Mouse (Mus musculus) gastrocnemius, adult 18-20 months (tissue): ENCODE data around the gene Ski. TPM values are rescaled to one million over a fixed set of nuclear protein-coding genes. Genes with fewer than 3 reads are reported as not detected.

Experiments
- DNase-seq: peaks from one replicate; pipeline ENCODE4 v3.0.0; 2021; ENCODE audit warnings: low spot score
- total RNA-seq, 2 experiments: library from RNA; stranded (reverse); gene quantifications; 2 replicates each; pipeline ENCODE4 v1.2.3; 2021

Ski gene
- total RNA-seq, 2 experiments from 2014 or later: 28.3 to 31.3 TPM

GRCm38 (mm10) chr4:155151845-155152244, 70.5 kb downstream of the Ski start:
- DNase-seq: no peak

GRCm38 (mm10) chr4:155151221-155151788, 71.1 kb downstream of the Ski start:
- DNase-seq: no peak

GRCm38 (mm10) chr4:155150276-155151113, 71.9 kb downstream of the Ski start:
- peak; percentile 90 for DNase-seq

GRCm38 (mm10) chr4:155149941-155150275, 72.5 kb downstream of the Ski start:
- no peak for DNase-seq

DNA sequence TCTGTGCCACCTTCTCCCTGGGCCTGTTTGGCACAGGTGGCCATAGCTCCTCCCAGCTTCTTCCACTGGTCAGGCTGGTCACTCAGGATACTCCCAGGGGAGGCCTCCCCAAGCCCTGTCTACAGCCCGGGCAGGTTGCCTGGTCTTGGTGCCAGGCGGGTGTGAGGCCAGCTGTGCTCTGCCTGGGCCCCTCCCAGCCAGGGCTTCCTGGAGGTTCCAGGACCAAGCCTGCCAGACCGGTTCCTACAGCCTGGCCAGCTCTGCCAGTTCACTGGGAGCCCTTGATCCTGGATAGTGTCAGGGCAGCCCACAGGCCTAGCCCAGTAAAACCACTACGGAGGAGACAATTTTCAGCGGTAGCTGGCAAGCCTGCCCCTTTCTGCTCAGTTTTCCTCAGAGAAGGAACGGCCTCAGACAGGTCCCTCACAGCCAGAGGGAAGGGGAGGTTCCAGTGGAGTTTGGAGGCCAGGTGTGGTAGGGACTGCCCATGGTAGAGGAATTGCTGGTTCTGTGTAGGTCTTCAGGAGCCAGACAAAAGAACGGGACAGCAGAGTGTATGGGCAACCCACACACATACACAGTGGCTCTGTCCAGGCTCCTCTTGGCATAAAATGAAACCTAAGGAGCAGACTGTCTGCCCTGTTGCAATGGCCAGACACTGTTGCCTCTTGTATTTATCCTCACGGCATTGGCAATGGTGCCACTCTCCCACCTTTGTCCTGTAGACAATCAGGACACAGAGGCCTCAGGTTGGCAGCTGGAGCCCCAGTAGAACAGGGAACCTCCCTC, 73.3 kb downstream of the Ski start:
- peak; percentile 91 for DNase-seq

GRCm38 (mm10) chr4:155148453-155148852, 73.9 kb downstream of the Ski start:
- no peak for DNase-seq

- DNase-seq: no peak
Observed at GRCm38 (mm10) chr4:155146107-155146823, 76.1 kb downstream of the Ski start.

GRCm38 (mm10) chr4:155144548-155145180, 77.7 kb downstream of the Ski start:
- DNase-seq: no peak

GRCm38 (mm10) chr4:155143871-155144502, 78.4 kb downstream of the Ski start:
- DNase-seq: peak; percentile 85

DNA sequence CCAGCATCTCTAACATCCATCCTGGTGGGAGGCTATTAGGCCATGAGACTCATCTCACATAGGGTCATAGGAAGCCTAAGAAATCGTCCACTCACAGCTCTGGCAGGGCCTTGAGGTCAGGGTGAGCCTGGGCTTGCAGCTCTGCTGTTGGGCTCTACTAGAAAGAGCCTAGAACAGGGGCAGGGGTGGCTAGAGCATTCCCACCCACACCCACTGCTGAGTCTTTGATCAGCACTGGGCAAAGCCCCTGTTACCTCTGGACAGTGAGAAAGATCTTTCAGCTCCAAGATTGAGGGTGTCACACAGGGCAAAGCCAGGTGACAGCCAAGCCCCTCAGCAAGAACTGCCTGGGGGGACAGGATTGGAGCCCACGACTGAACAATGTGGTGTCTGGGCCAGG, 79.0 kb downstream of the Ski start:
- no peak for DNase-seq

- DNase-seq: no peak
Observed at GRCm38 (mm10) chr4:155142836-155143235, 79.6 kb downstream of the Ski start.

- DNase-seq: peak; percentile 93
Observed at GRCm38 (mm10) chr4:155140795-155141265, 81.6 kb downstream of the Ski start.

- DNase-seq: no peak
Observed at GRCm38 (mm10) chr4:155140150-155140549, 82.2 kb downstream of the Ski start.

DNA sequence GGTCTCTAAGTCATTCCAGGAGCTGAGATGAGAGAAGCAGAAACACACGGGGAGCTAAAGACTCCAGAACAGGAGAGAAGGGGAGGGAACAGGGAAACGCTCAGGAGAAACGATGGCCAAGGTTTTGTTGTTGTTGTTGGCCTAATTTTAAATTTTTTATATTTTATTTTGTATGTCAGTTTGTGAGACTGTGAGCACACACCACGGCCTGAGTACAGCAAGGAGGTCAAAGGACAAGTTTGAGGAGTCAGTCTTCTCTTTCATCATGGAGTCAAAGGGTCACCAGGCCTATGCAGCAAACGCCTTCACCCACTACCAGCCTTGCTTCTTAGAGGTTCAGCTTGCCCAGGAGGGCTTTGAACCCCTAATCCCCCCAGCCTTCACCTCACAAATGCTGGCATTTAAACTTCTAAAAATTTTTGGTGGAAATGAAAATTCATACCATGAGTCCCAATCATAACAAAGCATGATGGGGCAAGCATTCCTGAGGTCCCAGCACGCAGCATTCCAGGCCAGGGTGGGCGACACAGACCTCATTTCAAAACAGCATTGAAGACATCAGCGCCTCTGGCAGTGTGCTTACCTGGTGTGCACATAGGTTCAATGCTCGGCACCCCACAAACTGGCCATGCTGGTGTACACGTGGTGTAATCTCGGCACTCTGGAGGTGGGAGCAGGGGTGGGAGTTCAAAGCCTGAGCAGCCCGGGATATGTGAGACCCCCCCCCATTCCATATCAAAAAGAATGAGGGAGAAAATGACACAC, 82.9 kb downstream of the Ski start:
- DNase-seq: no peak

GRCm38 (mm10) chr4:155138451-155138850, 83.9 kb downstream of the Ski start:
- DNase-seq: no peak

- peak; percentile 41 for DNase-seq
Observed at GRCm38 (mm10) chr4:155137891-155138290, 84.5 kb downstream of the Ski start.

GRCm38 (mm10) chr4:155135909-155136585, 86.3 kb downstream of the Ski start:
- no peak for DNase-seq

GRCm38 (mm10) chr4:155134686-155135172, 87.7 kb downstream of the Ski start:
- no peak for DNase-seq
